Mouse (Mus musculus) spleen, adult 2 months (tissue): ENCODE measurements around the gene Hspg2.

Experiments used
- CTCF ChIP-seq: fragments of 200-500 bp; IDR thresholded peaks from 2 replicates; pipeline ENCODE4 v1.5.1; 2011; ENCODE audit warnings: mild to moderate bottlenecking, inconsistent platforms; ENCODE audit not compliant: insufficient read depth, insufficient read length, insufficient replicate concordance; ENCODE audit errors: extremely low read depth
- POLR2A ChIP-seq: fragments of 200-500 bp; IDR thresholded peaks from 2 replicates; pipeline ENCODE4 v1.6.1; 2011; ENCODE audit warnings: low read depth, low read length, inconsistent platforms

GRCm38 (mm10) chr4:137578181-137578845, 109.7 kb downstream of the Hspg2 start:
- TF ChIP-seq CTCF (peak; percentile 56), POLR2A (no peak)
